ENCODE assay signal across 11 mouse cellular contexts in genomic region chr15:99318861-99319410, GRCm38 (mm10). TPM values are rescaled to one million over a fixed set of nuclear protein-coding genes. Genes with fewer than 3 reads are reported as not detected.
DNase-seq lines count a peak whose midpoint lies in the region; ATAC-seq and TF ChIP-seq lines count a peak whose summit lies in the region.
"Had no signal": no experiment of that assay in that cellular context is flagged by ENCODE, and none has a peak within 500 bp of the region (broad histone marks: within the 10 kb centered on the region; RNA-seq: fewer than 3 reads in every experiment).

No protein-coding gene starts in this region.

- H3K4me2 ChIP-seq in liver, embryonic 12.5 days, result no peak overlapping the region
- no peak overlapping the region for H3K4me2 ChIP-seq in liver, embryonic 11.5 days
- H3K4me2 ChIP-seq in embryonic facial prominence, embryonic 14.5 days (ENCODE audit: low read depth, low read length), result no peak overlapping the region
- H3K4me2 ChIP-seq in forebrain, embryonic 13.5 days, result no peak overlapping the region

- WGBS in liver, embryonic 12.5 days (ENCODE audit: insufficient replicate concordance), result 68% methylated on average over 14 of the region's 14 CpGs
- 79% methylated on average over 14 of the region's 14 CpGs for WGBS in liver, embryonic 11.5 days
- WGBS in embryonic facial prominence, embryonic 14.5 days, result 83% methylated on average over 14 of the region's 14 CpGs
- 85% methylated on average over 14 of the region's 14 CpGs for WGBS in small intestine, adult 2 months
- WGBS in forebrain, embryonic 13.5 days, result 89% methylated on average over 14 of the region's 14 CpGs

- intact Hi-C loops in gastrocnemius, adult 2 months (cut with DNase I), result loop anchor here (10.0 kb wide), 1 partner anchor 156 kb away; the partner anchor contains the start of gene Bcdin3d

- TF ChIP-seq CTCF in gastrocnemius, adult 2 months (IDR thresholded peaks at IDR 0.05), result no peak
- TF ChIP-seq CTCF in small intestine, adult 2 months (IDR thresholded peaks at IDR 0.05; ENCODE audit: extremely low read depth, insufficient read length, insufficient replicate concordance, low read depth, low read length), result no peak

- H3K4me3 ChIP-seq in gastrocnemius, adult 2 months, result peak overlapping the region; percentile 41
- H3K4me3 ChIP-seq in liver, embryonic 12.5 days, result no peak overlapping the region
- H3K4me3 ChIP-seq in liver, embryonic 11.5 days (ENCODE audit: low read depth, low read length), result no peak overlapping the region
- no peak overlapping the region for H3K4me3 ChIP-seq in embryonic facial prominence, embryonic 14.5 days (ENCODE audit: low read depth, low read length)
- H3K4me3 ChIP-seq in small intestine, adult 2 months (ENCODE audit: low read depth, low read length), result no peak overlapping the region
- H3K4me3 ChIP-seq in forebrain, embryonic 13.5 days, result no peak overlapping the region

- H3K27me3 ChIP-seq in liver, embryonic 12.5 days (replicated peaks), result no peaks in the 10 kb centered on the region
- H3K27me3 ChIP-seq in liver, embryonic 11.5 days (replicated peaks; ENCODE audit: control insufficient read depth, insufficient read depth, low read length), result no peaks in the 10 kb centered on the region
- H3K27me3 ChIP-seq in embryonic facial prominence, embryonic 14.5 days (replicated peaks; ENCODE audit: control insufficient read depth, insufficient read depth, low read length), result no peaks in the 10 kb centered on the region
- no peaks in the 10 kb centered on the region for H3K27me3 ChIP-seq in small intestine, adult 2 months (ENCODE audit: control insufficient read depth, insufficient read depth, low read length)
- no peaks in the 10 kb centered on the region for H3K27me3 ChIP-seq in forebrain, embryonic 13.5 days

- H3K36me3 ChIP-seq in liver, embryonic 12.5 days, result peaks cover 81% of the 10 kb centered on the region
- peaks cover 25% of the 10 kb centered on the region for H3K36me3 ChIP-seq in liver, embryonic 11.5 days (ENCODE audit: control insufficient read depth, insufficient read depth, low read length)
- peaks cover 99% of the 10 kb centered on the region for H3K36me3 ChIP-seq in embryonic facial prominence, embryonic 14.5 days (ENCODE audit: control insufficient read depth, insufficient read depth, low read length)
- H3K36me3 ChIP-seq in small intestine, adult 2 months (ENCODE audit: control insufficient read depth, insufficient read depth, low read length), result peaks cover 2% of the 10 kb centered on the region; the same call in 1 of the 2 replicates
- peaks cover 100% of the 10 kb centered on the region for H3K36me3 ChIP-seq in forebrain, embryonic 13.5 days (ENCODE audit: poor library complexity, severe bottlenecking)

- no peak overlapping the region for H3K9ac ChIP-seq in liver, embryonic 12.5 days
- H3K9ac ChIP-seq in liver, embryonic 11.5 days (ENCODE audit: low read depth, low read length), result no peak overlapping the region
- H3K9ac ChIP-seq in embryonic facial prominence, embryonic 14.5 days (ENCODE audit: low read depth, low read length), result no peak overlapping the region
- H3K9ac ChIP-seq in forebrain, embryonic 13.5 days, result no peak overlapping the region

- DNase-seq in gastrocnemius, adult 2 months, result no peak
- no peak for DNase-seq in gastrocnemius, postnatal 4 days (ENCODE audit: low spot score in 2 of 2)
- DNase-seq in liver, embryonic 11.5 days (ENCODE audit: low spot score), result no peak
- no peak for DNase-seq in embryonic facial prominence, embryonic 14.5 days (ENCODE audit: low spot score)
- no peak for DNase-seq in gastrocnemius, adult 8-10 months (ENCODE audit: low spot score in 2 of 2)
- DNase-seq: layer of hippocampus, adult 9-11 months had no signal

- ATAC-seq in liver, embryonic 12.5 days, result no peak
- ATAC-seq in liver, embryonic 11.5 days (replicated peaks; ENCODE audit: low FRiP score), result no peak
- ATAC-seq in embryonic facial prominence, embryonic 14.5 days (ENCODE audit: low read depth), result no peak
- no peak for ATAC-seq in forebrain, embryonic 13.5 days

- H3K27ac ChIP-seq in gastrocnemius, adult 2 months, result peak overlapping the region; percentile 81
- H3K27ac ChIP-seq in liver, embryonic 12.5 days, result 0 out of 2 replicates have a peak overlapping the region, but pooled peaks have one; percentile 47
- H3K27ac ChIP-seq in liver, embryonic 11.5 days (ENCODE audit: low read depth, low read length), result no peak overlapping the region
- H3K27ac ChIP-seq in embryonic facial prominence, embryonic 14.5 days (replicated peaks; ENCODE audit: low read depth, low read length), result peak overlapping the region; percentile 48; the same call in 1 of the 2 replicates
- 0 out of 2 replicates have a peak overlapping the region, but pooled peaks have one; percentile 2 for H3K27ac ChIP-seq in small intestine, adult 2 months (ENCODE audit: insufficient read depth, low read depth, low read length)
- H3K27ac ChIP-seq in forebrain, embryonic 13.5 days, result no peak overlapping the region
- H3K27ac ChIP-seq: macrophage had no signal

- no peak for TF ChIP-seq POLR2A in small intestine, adult 2 months (IDR thresholded peaks at IDR 0.05; ENCODE audit: low read depth, low read length)

- H3K4me1 ChIP-seq in liver, embryonic 12.5 days, result peaks cover 13% of the 10 kb centered on the region
- H3K4me1 ChIP-seq in liver, embryonic 11.5 days (replicated peaks; ENCODE audit: control insufficient read depth, insufficient read depth, low read length), result no peaks in the 10 kb centered on the region
- no peaks in the 10 kb centered on the region for H3K4me1 ChIP-seq in embryonic facial prominence, embryonic 14.5 days (ENCODE audit: control insufficient read depth, insufficient read depth, low read length)
- H3K4me1 ChIP-seq in small intestine, adult 2 months (ENCODE audit: control insufficient read depth, insufficient read depth, insufficient read length, low read length), result no peaks in the 10 kb centered on the region
- H3K4me1 ChIP-seq in forebrain, embryonic 13.5 days, result no peaks in the 10 kb centered on the region

- H3K9me3 ChIP-seq in liver, embryonic 12.5 days (replicated peaks), result no peaks in the 10 kb centered on the region
- no peaks in the 10 kb centered on the region for H3K9me3 ChIP-seq in liver, embryonic 11.5 days (ENCODE audit: control insufficient read depth, low read length)
- no peaks in the 10 kb centered on the region for H3K9me3 ChIP-seq in embryonic facial prominence, embryonic 14.5 days (ENCODE audit: control insufficient read depth, low read length)
- H3K9me3 ChIP-seq in forebrain, embryonic 13.5 days (replicated peaks), result no peaks in the 10 kb centered on the region

RNA-seq across cellular contexts. Expression of gene Fam186b, which starts 23.2 kb away (rescaled TPM):
- not detected for total RNA-seq in gastrocnemius, adult 2 months (2021)
- not detected for total RNA-seq in gastrocnemius, postnatal 4 days (2021)
- polyA plus RNA-seq in liver, embryonic 12.5 days (2016; fragmentation: Nextera tagmentation; extraction: Ambion mirVana), result 0.06 TPM in 2 replicates
- polyA plus RNA-seq in liver, embryonic 11.5 days (2014; fragmentation: Nextera tagmentation; extraction: Ambion mirVana), result 0.08 and 0.09 TPM in 2 replicates
- 0.06 and 0.14 TPM in 2 replicates for polyA plus RNA-seq in embryonic facial prominence, embryonic 14.5 days (2014; fragmentation: Nextera tagmentation; extraction: Ambion mirVana)
- not detected in 2 replicates for polyA plus RNA-seq in small intestine, adult 2 months (2012; rRNA removed)
- 0.28 TPM in 1 of 2 replicates, not detected in the other for polyA plus RNA-seq in forebrain, embryonic 13.5 days (2015; fragmentation: Nextera tagmentation; extraction: Ambion mirVana)
- not detected for total RNA-seq in gastrocnemius, adult 8-10 months (2022)
- total RNA-seq: common myeloid progenitor, adult 5-6 weeks had no signal
- polyA plus RNA-seq: macrophage had no signal

RNA-seq across cellular contexts. Expression of gene Prpf40b, which starts 24.0 kb away (rescaled TPM):
- 10 to 100 TPM; 24.8 to 27.0 TPM for total RNA-seq in gastrocnemius, adult 2 months (2021)
- 10 to 100 TPM; 32.6 to 34.5 TPM for total RNA-seq in gastrocnemius, postnatal 4 days (2021)
- 13.8 and 15.5 TPM in 2 replicates for polyA plus RNA-seq in liver, embryonic 12.5 days (2016; fragmentation: Nextera tagmentation; extraction: Ambion mirVana)
- 27.7 and 30.5 TPM in 2 replicates for polyA plus RNA-seq in liver, embryonic 11.5 days (2014; fragmentation: Nextera tagmentation; extraction: Ambion mirVana)
- polyA plus RNA-seq in embryonic facial prominence, embryonic 14.5 days (2014; fragmentation: Nextera tagmentation; extraction: Ambion mirVana), result 40.1 and 42.2 TPM in 2 replicates
- 14.4 and 20.8 TPM in 2 replicates for polyA plus RNA-seq in small intestine, adult 2 months (2012; rRNA removed)
- polyA plus RNA-seq in forebrain, embryonic 13.5 days (2015; fragmentation: Nextera tagmentation; extraction: Ambion mirVana), result 98.6 and 107 TPM in 2 replicates
- 10 to 100 TPM; 22.5 to 28.5 (median 25.7) TPM for total RNA-seq in gastrocnemius, adult 8-10 months (2022)

RNA-seq across cellular contexts. Expression of gene Fmnl3, which starts 51.3 kb away (rescaled TPM):
- total RNA-seq in gastrocnemius, adult 2 months (2021), result 1 to 10 TPM; 5.5 to 7.2 TPM
- total RNA-seq in gastrocnemius, postnatal 4 days (2021), result 10 to 100 TPM; 32.3 to 35.7 TPM
- 7.4 and 8.6 TPM in 2 replicates for polyA plus RNA-seq in liver, embryonic 12.5 days (2016; fragmentation: Nextera tagmentation; extraction: Ambion mirVana)
- 12.8 and 13.3 TPM in 2 replicates for polyA plus RNA-seq in liver, embryonic 11.5 days (2014; fragmentation: Nextera tagmentation; extraction: Ambion mirVana)
- polyA plus RNA-seq in embryonic facial prominence, embryonic 14.5 days (2014; fragmentation: Nextera tagmentation; extraction: Ambion mirVana), result 18.5 and 21.5 TPM in 2 replicates
- polyA plus RNA-seq in small intestine, adult 2 months (2012; rRNA removed), result 4.2 and 8.2 TPM in 2 replicates
- polyA plus RNA-seq in forebrain, embryonic 13.5 days (2015; fragmentation: Nextera tagmentation; extraction: Ambion mirVana), result 8.1 and 8.2 TPM in 2 replicates
- 1 to 10 TPM; 3.3 to 5.4 (median 3.9) TPM for total RNA-seq in gastrocnemius, adult 8-10 months (2022)

Comparison
In these comparisons a context has a peak if more than half of its experiments do, and no peak if none do; other contexts are left out.
1. H3K27ac ChIP-seq: peak in gastrocnemius, adult 2 months (single experiment), liver, embryonic 12.5 days (single experiment), embryonic facial prominence, embryonic 14.5 days (single experiment) and small intestine, adult 2 months (single experiment); none in liver, embryonic 11.5 days (single experiment) and forebrain, embryonic 13.5 days (single experiment).